Mouse (Mus musculus) forebrain, embryonic 10.5 days (tissue): ENCODE data around the gene Immp2l. TPM values are rescaled to one million over a fixed set of nuclear protein-coding genes. Genes with fewer than 3 reads are reported as not detected.

Experiments used
- DNase-seq: peaks from one replicate; pipeline ENCODE4 v3.0.0-alpha.2; 2017; ENCODE audit warnings: low spot score; ENCODE audit errors: extremely low spot score
- H3K27ac ChIP-seq: fragments of 300-500 bp; sonication (generic); 2 replicates; pipeline ENCODE4 v1.5.1; 2016; ENCODE audit warnings: mild to moderate bottlenecking
- H3K27me3 ChIP-seq: fragments of 300-500 bp; sonication (generic); 2 replicates; pipeline ENCODE4 v1.6.1; 2016; ENCODE audit warnings: mild to moderate bottlenecking; ENCODE audit not compliant: poor library complexity, severe bottlenecking
- H3K36me3 ChIP-seq: fragments of 300-500 bp; sonication (generic); replicated peaks from 2 replicates; pipeline ENCODE4 v1.6.1; 2016; ENCODE audit warnings: mild to moderate bottlenecking, moderate library complexity
- H3K4me1 ChIP-seq: fragments of 300-500 bp; sonication (generic); 2 replicates; pipeline ENCODE4 v1.6.1; 2016
- H3K4me3 ChIP-seq: fragments of 300-500 bp; sonication (generic); 2 replicates; pipeline ENCODE4 v1.5.1; 2016; ENCODE audit warnings: mild to moderate bottlenecking, moderate library complexity
- H3K9me3 ChIP-seq: fragments of 300-500 bp; sonication (generic); 2 replicates; pipeline ENCODE4 v1.6.1; 2016; ENCODE audit warnings: mild to moderate bottlenecking, moderate library complexity
- WGBS: fragments of 180-500 bp; shearing (Covaris S2); methylation state at CpG from one replicate; pipeline ENCODE4 v1.1.7; 2016; 5-methylcytosine and 5-hydroxymethylcytosine counted together
- polyA plus RNA-seq: library from polyadenylated mRNA; unstranded; fragments of >200 nt; fragmentation: Nextera tagmentation; extraction: Ambion mirVana; gene quantifications from 2 replicates; pipeline ENCODE4 v1.2.1, GENCODE M21; 2016

Immp2l gene
- polyA plus RNA-seq, 1 experiment from 2014 or later: 8.6 TPM

DNA sequence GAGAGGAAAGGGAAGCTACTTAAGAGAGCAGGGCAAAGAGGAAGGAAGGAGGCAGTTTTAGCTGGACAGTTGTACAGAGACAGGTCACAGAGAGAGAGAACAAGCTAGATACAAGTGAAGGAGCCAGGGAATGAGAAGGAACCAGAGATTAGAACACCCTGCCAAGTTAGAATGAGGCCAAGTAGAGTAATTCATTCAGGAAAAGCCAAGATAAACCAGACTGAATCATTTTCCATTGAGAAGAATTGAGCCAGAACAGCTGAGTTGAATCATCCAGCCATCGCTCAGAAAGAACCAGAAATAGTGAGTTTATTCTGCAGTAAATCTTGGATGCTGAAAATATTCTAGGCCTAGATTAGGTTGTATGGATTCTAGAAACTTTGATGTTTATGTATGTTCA is 1.4 kb upstream of the Immp2l start:
- DNase-seq: no peak
- Histone ChIP-seq H3K27ac (no peak overlapping the region), H3K4me1 (peaks cover 9% of the 10 kb centered on the region), H3K36me3 (no peaks in the 10 kb centered on the region), H3K4me3 (no peak overlapping the region), H3K27me3 (no peaks in the 10 kb centered on the region), H3K9me3 (no peaks in the 10 kb centered on the region)
- 100% methylated on average over 1 of the region's 1 CpGs for WGBS

DNA sequence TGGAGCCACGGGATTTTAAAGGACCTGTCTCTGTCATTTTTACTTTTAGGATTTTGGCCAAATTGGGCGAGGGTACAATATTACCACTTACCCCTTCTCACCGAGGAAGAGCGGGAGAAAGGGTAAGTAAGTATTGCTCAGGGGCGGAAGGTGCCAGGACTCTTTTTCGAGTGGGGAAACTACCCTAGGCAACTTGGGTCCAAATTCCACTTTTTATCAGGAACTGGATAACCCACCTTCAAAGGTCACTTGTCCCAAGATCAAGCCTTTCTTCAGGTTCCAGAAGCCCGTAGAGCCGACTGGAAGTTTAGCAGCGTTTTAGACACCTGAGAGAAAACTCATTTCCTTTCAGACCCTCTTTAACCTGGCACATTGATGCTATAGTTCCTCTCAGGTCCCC is 622 bp downstream of the Immp2l start:
- Histone ChIP-seq H3K4me1 (peaks cover 9% of the 10 kb centered on the region), H3K4me3 (peak overlapping the region; percentile 77), H3K27me3 (no peaks in the 10 kb centered on the region), H3K9me3 (no peaks in the 10 kb centered on the region), H3K36me3 (no peaks in the 10 kb centered on the region), H3K27ac (peak overlapping the region; percentile 91)
- peak; percentile 15 for DNase-seq
- 22% methylated on average over 9 of the region's 9 CpGs for WGBS

DNA sequence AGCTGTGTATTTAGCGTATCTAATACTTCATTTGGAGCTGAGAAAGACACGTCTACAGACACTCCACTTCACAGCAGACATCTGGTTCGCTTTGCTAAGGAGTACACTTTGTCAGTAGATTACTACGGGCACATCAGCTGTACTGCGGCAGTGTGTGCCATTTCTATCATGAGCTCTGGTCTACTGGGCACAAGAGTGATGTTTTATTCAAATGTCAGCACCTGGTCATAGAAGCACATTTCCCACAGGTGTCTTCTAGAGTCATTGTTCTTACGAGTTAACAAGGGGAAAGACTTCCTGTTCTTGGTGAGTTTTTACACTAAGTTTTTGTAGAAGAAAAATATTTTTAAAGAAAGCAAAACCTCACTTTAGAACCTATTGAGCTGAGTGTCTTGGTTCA is 3.6 kb downstream of the Immp2l start:
- no peak overlapping the region for H3K27ac ChIP-seq
- H3K36me3 ChIP-seq: no peaks in the 10 kb centered on the region; the same call in 1 of the 2 replicates
- no peak overlapping the region for H3K4me3 ChIP-seq
- peaks cover 9% of the 10 kb centered on the region for H3K4me1 ChIP-seq
- H3K27me3 ChIP-seq: no peaks in the 10 kb centered on the region
- DNase-seq: no peak
- H3K9me3 ChIP-seq: no peaks in the 10 kb centered on the region
- 92% methylated on average over 6 of the region's 6 CpGs for WGBS

DNA sequence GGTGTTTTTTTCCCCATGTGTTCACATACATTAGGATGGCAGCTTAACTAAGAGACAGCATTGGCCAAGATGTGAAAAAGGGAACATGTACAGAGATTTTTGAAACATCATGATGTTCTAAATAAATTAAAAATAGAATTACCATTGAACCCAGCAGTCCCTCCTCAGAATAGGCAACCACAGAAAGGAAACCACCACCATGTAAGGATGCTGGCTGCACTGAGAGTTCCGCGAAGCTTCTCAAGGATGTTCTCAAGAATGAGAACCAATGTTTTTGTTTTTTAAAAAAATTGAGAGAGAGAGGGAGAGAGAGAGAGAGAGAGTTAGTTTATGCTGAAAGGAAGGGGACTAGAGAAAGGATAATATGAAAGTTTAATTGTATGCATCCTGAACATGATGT is 7.2 kb downstream of the Immp2l start:
- no peaks in the 10 kb centered on the region for H3K4me1 ChIP-seq

DNA sequence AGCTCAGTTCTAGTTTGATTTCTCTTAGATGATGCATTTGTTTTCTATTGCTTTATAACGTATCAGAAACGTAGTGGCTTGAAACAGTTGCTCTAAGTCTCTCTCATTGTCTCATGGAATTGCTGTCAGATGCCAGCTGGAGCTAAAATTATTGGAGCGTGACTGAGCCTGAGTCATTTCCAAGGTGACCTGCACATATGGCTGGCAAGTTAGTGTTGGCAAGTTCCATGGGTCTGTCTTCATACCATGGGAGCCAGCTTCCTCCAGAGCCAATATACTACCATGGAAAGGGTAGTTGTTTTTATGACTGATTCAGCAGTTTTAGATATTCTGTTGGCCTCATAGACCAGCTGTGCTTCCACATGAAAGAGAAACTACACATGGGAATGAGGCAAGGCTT is 9.3 kb downstream of the Immp2l start:
- no peak for DNase-seq
- H3K27ac ChIP-seq: no peak overlapping the region
- H3K4me3 ChIP-seq: no peak overlapping the region
- no peaks in the 10 kb centered on the region for H3K27me3 ChIP-seq
- no peaks in the 10 kb centered on the region for H3K4me1 ChIP-seq
- 0 out of 2 replicates have a peak, but pooled peaks cover 8% of the 10 kb centered on the region for H3K9me3 ChIP-seq
- WGBS: 91% methylated on average over 3 of the region's 3 CpGs
- no peaks in the 10 kb centered on the region; the same call in 1 of the 2 replicates for H3K36me3 ChIP-seq

More for the DNA sequence above, 7.2 kb downstream of the Immp2l start:
- 0 out of 2 replicates have a peak, but pooled peaks cover 8% of the 10 kb centered on the region for H3K9me3 ChIP-seq
- DNase-seq: no peak
- no peaks in the 10 kb centered on the region for H3K27me3 ChIP-seq
- no peak overlapping the region for H3K27ac ChIP-seq
- 94% methylated on average over 2 of the region's 2 CpGs for WGBS
- H3K36me3 ChIP-seq: no peaks in the 10 kb centered on the region; the same call in 1 of the 2 replicates
- H3K4me3 ChIP-seq: no peak overlapping the region

DNA sequence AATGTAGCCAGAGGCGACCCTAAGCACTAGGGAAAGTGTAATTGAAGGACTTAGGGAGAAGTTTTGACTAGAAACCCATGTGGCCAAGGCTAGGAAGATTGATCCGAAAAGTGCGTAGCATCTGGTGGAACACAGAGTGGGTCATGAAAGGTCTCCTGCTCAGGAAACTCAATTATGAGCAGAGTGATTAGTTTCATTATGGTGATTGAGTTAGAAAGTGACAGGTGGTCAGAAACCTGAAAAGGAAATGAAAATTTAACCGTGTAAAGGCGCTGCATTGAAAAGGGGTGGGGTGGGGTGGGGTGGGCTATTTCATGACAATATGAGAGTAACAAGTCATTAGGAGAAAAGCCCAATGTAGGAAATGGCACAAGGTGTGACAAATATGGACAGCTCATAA is 15.9 kb downstream of the Immp2l start:
- Histone ChIP-seq H3K27ac (no peak overlapping the region), H3K4me3 (no peak overlapping the region), H3K9me3 (no peaks in the 10 kb centered on the region), H3K36me3 (no peaks in the 10 kb centered on the region), H3K27me3 (no peaks in the 10 kb centered on the region), H3K4me1 (no peaks in the 10 kb centered on the region)
- 76% methylated on average over 5 of the region's 5 CpGs for WGBS
- DNase-seq: no peak

DNA sequence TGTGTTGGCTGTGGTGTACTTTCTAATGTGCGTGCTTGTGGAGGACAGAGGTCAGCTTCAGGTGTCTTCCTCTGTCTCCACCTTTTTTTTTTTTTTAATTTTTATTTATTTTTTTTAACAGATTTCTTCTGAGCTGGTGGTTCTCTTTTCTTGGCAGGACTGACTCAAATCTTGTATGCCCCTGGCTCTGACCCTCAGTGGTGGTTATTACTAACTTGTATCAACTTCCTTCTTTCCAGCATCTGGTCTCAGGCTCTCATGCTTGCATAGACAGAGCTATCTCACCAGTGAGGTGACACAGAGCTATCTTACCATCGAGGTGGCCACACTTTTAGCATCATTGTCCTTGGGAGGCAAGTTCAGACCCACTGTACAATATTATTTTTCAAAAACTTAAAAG is 17.8 kb downstream of the Immp2l start:
- Histone ChIP-seq H3K27me3 (no peaks in the 10 kb centered on the region), H3K4me1 (no peaks in the 10 kb centered on the region), H3K27ac (no peak overlapping the region), H3K36me3 (no peaks in the 10 kb centered on the region), H3K4me3 (no peak overlapping the region), H3K9me3 (no peaks in the 10 kb centered on the region)
- 81% methylated on average over 2 of the region's 2 CpGs for WGBS
- DNase-seq: no peak

DNA sequence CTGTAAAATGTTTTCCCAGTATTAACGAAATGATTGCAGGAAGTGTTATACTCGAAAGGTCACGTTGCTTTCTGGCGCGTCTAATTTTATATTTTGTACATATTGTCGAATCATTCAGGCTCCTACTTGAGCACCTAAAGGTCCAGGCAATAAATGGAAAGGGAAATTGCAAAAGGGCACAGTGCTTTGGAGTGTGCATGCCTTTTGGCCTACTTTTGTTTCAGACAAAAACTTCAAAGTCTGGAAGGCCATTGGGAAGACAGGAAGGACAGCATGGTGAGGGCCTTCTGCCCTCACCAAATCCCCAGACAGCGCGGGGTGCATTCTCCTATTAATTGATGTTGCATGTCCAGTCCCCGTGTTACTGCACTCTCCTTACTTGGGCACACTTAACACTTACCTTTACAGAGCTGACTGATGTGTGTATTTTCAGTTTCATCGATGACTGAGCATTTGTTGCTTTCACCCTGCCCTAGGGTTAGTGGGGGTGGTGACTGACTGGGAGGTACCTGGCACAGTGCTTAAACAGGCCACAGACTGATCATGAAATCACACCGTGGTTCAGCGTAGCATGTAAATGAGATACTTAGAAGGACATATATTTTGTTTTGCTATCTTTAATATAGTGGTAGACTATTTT is 20.7 kb downstream of the Immp2l start:
- Histone ChIP-seq H3K27me3 (no peaks in the 10 kb centered on the region), H3K4me1 (no peaks in the 10 kb centered on the region), H3K27ac (no peak overlapping the region), H3K9me3 (no peaks in the 10 kb centered on the region), H3K36me3 (no peaks in the 10 kb centered on the region), H3K4me3 (no peak overlapping the region)
- 85% methylated on average over 12 of the region's 12 CpGs for WGBS
- DNase-seq: no peak

DNA sequence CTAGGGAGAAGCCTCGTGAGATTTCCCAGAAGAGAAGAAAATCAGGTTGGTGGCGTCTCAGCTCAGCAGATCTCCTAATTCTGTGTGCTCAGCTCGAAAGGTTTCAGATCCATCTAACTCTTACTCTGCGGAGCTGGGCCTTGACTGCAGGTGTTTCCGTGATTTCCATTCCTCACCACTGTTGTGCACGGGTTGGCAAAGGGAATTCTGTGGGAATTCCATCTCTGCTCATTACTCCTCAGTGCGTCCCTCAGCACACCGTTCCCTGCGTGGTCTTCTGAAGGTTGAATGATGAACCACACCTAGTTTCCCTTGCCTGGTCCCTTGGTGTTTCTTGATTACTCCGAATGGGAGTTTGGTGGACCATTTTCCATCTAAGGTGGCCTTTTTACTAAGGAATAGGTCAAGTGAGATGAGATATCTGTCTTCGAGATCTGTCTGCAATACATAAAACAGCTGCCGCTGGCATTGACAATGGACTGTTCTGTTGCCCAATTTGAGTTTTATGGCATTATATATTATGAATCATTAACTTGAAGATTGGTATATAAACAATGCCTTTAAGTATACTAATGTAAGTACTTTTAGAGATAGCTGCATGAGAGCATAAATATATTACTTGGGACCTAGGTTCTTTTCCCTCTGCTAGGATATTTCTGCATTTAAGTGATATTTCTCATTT is 23.3 kb downstream of the Immp2l start:
- Histone ChIP-seq H3K9me3 (no peaks in the 10 kb centered on the region), H3K4me1 (no peaks in the 10 kb centered on the region), H3K27me3 (no peaks in the 10 kb centered on the region), H3K27ac (no peak overlapping the region), H3K36me3 (no peaks in the 10 kb centered on the region), H3K4me3 (no peak overlapping the region)
- 91% methylated on average over 12 of the region's 12 CpGs for WGBS
- no peak for DNase-seq

DNA sequence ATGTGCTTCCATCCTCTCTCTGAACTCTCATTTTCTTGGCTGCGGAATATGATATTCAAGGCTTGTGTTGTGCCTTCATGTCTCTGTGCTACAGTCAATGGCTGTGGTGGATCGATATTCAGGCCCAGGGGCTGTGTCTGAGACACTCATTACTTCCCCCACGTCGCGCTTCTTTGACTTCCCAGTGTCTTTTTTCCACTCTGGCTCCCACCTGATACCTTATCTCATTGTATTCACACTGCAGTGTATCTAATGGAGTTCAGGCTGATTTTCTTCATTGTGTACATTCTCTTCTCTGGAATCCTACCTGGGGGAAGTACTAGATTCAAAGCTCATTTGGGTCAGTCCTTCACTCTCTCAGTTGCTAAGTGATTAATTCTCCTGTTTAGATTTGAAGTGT is 27.1 kb downstream of the Immp2l start:
- H3K27ac ChIP-seq: no peak overlapping the region
- DNase-seq: no peak
- H3K4me1 ChIP-seq: no peaks in the 10 kb centered on the region
- WGBS: 84% methylated on average over 5 of the region's 5 CpGs
- no peaks in the 10 kb centered on the region for H3K36me3 ChIP-seq
- no peak overlapping the region for H3K4me3 ChIP-seq
- H3K9me3 ChIP-seq: no peaks in the 10 kb centered on the region
- no peaks in the 10 kb centered on the region for H3K27me3 ChIP-seq

DNA sequence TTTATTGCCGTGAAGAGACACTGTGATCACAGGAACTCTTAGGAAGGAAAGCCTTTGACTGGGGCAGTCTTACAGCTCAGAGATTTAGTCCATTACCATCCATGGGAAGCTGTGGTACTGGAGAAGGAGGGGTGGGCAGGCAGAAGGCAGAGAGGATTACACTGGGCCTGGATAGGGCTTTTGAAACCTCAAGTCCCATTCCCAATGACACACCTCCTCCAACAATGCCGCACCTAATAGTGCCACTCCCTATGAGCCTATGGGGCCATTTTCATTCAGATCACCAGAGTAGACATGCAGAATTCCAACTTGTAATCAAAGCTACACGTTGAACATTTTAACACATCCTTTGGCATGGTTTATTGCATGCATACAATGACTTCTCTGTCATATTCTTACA is 29.0 kb downstream of the Immp2l start:
- Histone ChIP-seq H3K27me3 (no peaks in the 10 kb centered on the region), H3K36me3 (no peaks in the 10 kb centered on the region), H3K27ac (no peak overlapping the region), H3K9me3 (no peaks in the 10 kb centered on the region), H3K4me1 (no peaks in the 10 kb centered on the region), H3K4me3 (no peak overlapping the region)
- no peak for DNase-seq
- WGBS: 86% methylated on average over 3 of the region's 3 CpGs

DNA sequence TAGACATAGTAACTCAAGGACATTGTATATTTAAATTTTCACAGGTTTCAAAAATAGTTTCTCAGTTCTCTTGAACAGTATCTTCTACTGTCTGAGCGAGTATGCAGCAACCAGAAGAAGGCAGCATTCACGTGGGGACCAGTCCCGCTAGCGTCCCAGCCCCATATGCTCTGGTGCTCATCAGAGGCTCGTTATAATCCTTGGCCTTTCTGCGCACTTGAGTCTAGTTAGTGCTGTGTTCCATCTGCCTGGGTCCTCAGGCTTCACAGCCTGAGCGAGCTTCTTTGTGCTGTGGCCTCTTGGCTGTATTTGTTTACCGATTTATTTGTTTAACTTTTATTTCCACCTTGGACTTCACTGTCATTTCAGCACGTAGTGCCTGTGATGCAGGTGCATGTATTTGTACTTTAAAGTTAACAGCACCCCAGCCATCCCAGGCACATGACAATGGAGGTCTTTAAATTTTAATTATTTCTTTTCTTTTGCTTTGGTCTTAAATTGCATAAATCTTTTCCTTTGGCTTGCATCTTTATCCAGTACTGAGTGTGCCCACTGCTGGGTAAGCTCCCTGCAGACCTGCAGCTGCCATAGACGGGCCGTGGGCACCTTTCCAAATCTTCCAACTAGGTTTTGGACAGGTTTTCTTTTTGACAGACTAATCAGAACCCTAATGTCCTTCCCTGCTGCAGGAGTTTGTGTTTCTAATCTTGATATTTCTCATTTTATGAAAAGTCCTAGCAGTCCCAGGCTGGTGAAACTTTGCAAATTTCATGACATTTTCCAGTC is 30.3 kb downstream of the Immp2l start:
- no peak overlapping the region for H3K27ac ChIP-seq
- no peaks in the 10 kb centered on the region for H3K9me3 ChIP-seq
- no peak for DNase-seq
- no peak overlapping the region for H3K4me3 ChIP-seq
- H3K36me3 ChIP-seq: no peaks in the 10 kb centered on the region
- no peaks in the 10 kb centered on the region for H3K4me1 ChIP-seq
- WGBS: 84% methylated on average over 11 of the region's 11 CpGs
- H3K27me3 ChIP-seq: no peaks in the 10 kb centered on the region

DNA sequence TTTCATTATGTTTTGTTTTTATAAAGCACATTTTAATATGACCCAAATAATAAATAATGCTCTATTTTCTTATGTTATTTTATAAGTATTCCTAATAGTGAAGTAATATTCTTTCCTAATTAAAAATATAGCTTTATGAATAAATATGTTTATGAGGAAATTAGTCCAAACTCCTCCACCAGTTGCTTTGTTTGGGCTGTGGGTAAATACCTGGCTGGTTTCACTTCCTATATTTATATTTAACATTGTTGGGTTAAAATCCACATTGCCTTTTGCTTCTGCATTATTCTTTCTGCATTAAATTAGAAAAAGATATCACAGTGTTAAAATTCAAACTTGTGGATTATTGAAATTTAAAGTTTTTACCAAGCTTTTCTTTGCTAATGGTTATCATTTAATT is 32.1 kb downstream of the Immp2l start:
- no peak overlapping the region for H3K27ac ChIP-seq
- no peaks in the 10 kb centered on the region for H3K36me3 ChIP-seq
- no peaks in the 10 kb centered on the region for H3K27me3 ChIP-seq
- no peaks in the 10 kb centered on the region for H3K9me3 ChIP-seq
- DNase-seq: no peak
- H3K4me3 ChIP-seq: no peak overlapping the region
- no peaks in the 10 kb centered on the region for H3K4me1 ChIP-seq
